Mouse (Mus musculus) adrenal gland, postnatal 36 days (tissue): ENCODE measurements at regions not wholly inside any gene's neighbourhood (a gene's known extent, or its start where the extent isn't known, plus 50 kb on each side); places are given as distances from the start of the nearest gene placed in this dataset.

ENCODE experiments used
- DNase-seq, 2 experiments: peaks; one replicate each; pipeline ENCODE4 v3.0.0; 2021; ENCODE audit warnings: mixed read lengths in 1 of 2

GRCm38 (mm10) chrX:10770575-10770974, 55.8 kb downstream of the Mid1ip1 start:
- no peak for DNase-seq

GRCm38 (mm10) chrX:10775714-10776515, 61.1 kb downstream of the Mid1ip1 start:
- DNase-seq = peak in 1 of 2 experiments; percentile 22

GRCm38 (mm10) chrX:10776516-10776818, 61.7 kb downstream of the Mid1ip1 start:
- no peak for DNase-seq

GRCm38 (mm10) chrX:10778014-10778413, 63.2 kb downstream of the Mid1ip1 start:
- DNase-seq = no peak

- no peak for DNase-seq
These were observed 71.5 kb downstream of the Mid1ip1 start for GRCm38 (mm10) chrX:10786359-10786758.

- no peak for DNase-seq
These were observed 72.2 kb downstream of the Mid1ip1 start for GRCm38 (mm10) chrX:10787057-10787456.

GRCm38 (mm10) chrX:10820313-10820920, 105.6 kb downstream of the Mid1ip1 start:
- DNase-seq = no peak

- no peak for DNase-seq
These were observed 118.9 kb downstream of the Mid1ip1 start for GRCm38 (mm10) chrX:10833681-10834080.

- DNase-seq = no peak
These were observed 142.3 kb downstream of the Mid1ip1 start for GRCm38 (mm10) chrX:10857089-10857488.

- DNase-seq = no peak
These were observed 142.9 kb downstream of the Mid1ip1 start for GRCm38 (mm10) chrX:10857668-10858067.

GRCm38 (mm10) chrX:10871613-10872012, 156.8 kb downstream of the Mid1ip1 start:
- DNase-seq = no peak

GRCm38 (mm10) chrX:10877856-10878255, 163.0 kb downstream of the Mid1ip1 start:
- DNase-seq = no peak

GRCm38 (mm10) chrX:10878922-10879321, 164.1 kb downstream of the Mid1ip1 start:
- DNase-seq = no peak

- peak in 1 of 2 experiments; percentile 6 for DNase-seq
These were observed 169.1 kb downstream of the Mid1ip1 start for GRCm38 (mm10) chrX:10883729-10884464.

- no peak for DNase-seq
These were observed 178.0 kb downstream of the Mid1ip1 start for GRCm38 (mm10) chrX:10892815-10893214.

GRCm38 (mm10) chrX:10896193-10896955, 181.6 kb downstream of the Mid1ip1 start:
- no peak for DNase-seq

GRCm38 (mm10) chrX:10902686-10903085, 187.9 kb downstream of the Mid1ip1 start:
- no peak for DNase-seq

GRCm38 (mm10) chrX:10904072-10904471, 189.3 kb downstream of the Mid1ip1 start:
- DNase-seq = no peak

- no peak for DNase-seq
These were observed 190.1 kb downstream of the Mid1ip1 start for GRCm38 (mm10) chrX:10904889-10905288.

- DNase-seq = no peak
These were observed 196.6 kb downstream of the Mid1ip1 start for GRCm38 (mm10) chrX:10911127-10912061.
